Mouse (Mus musculus) embryo, embryonic 10 days (tissue): ENCODE measurements at regions not wholly inside any gene's neighbourhood (a gene's known extent, or its start where the extent isn't known, plus 50 kb on each side); places are given as distances from the start of the nearest gene placed in this dataset.

Experiments used
- DNase-seq: peaks from one replicate; pipeline ENCODE4 v3.0.0-alpha.2; 2015; ENCODE audit warnings: low spot score

GRCm38 (mm10) chr12:30510861-30511260 is 73.4 kb upstream of the Tmem18 start:
- DNase-seq: no peak

- DNase-seq: no peak
Observed at GRCm38 (mm10) chr12:30483370-30483769, 100.9 kb upstream of the Tmem18 start.

DNA sequence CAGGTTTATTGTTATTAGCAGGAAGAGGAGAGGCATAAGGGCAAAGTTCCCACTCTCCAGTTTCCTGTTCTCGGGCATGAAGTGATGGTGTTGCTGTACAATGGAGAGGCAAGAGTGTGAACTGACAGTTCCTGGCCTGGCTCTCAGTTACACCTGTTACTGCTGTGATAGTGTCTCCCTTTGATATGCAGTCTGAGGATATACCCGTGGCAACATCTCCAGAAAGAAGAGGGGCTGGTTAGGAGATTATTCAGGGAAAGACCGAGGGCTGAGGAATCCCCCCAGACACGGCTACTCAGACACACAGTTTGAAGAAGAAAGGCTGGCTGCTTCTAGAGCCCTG is 100.3 kb upstream of the Sntg2 start:
- DNase-seq: no peak

DNA sequence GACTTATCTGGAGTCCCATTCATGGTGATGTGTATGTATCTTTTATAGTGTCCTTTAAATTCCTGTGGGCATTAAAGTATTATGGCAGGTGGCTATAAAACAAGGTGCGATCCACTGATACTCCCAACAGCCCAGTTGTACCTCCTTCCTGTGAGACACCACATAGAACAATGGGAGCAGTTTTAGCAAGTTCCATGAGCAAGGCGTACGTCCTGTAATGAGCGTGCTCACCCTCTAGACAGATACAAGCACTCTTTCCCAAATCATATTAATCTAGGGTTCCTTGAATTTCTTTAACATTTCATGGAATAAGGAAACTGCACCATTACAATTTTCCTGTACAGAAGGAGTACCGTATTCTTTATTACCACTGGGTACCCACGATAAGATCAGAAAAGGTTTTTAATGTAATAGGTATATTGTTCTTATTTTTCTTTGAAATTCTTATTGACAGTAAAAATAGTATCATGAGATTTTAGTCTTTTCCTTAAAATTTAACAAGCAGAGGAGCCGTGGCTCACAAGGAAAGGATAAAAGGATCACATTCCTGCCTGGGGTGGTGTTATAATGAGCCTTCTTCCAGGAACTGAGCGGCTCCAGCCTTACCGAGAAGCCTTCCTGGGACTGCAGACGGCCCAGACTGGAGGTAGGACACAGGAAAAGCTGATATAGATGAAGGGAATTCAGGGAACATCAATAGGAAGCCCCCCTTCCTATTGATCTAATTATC is 99.7 kb upstream of the Sntg2 start:
- DNase-seq: no peak

DNA sequence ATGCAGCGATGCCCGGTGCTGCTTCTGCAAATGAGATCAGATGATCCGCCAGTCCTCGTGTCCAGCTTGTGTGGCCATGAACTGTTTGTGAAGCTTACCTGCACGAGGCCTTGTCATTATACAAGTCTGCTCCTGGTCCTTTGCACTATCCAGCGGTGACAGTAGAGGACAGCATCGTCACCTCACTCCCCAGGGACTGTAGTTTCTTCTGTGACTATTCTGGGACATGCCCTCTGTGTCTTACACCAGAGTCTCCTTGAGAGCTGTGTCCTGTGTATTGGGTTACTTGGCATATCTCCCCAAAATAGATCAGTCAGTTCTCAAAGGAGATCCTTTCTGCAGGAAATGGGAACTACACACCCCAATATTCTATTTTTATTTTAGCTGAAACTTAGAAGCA is 94.0 kb upstream of the Sntg2 start:
- DNase-seq: no peak

- peak; percentile 24 for DNase-seq
Observed at GRCm38 (mm10) chr12:30450614-30451013, 77.4 kb upstream of the Sntg2 start.

- DNase-seq: no peak
Observed at GRCm38 (mm10) chr12:30434892-30435291, 61.7 kb upstream of the Sntg2 start.

GRCm38 (mm10) chr12:30432861-30433260 is 59.7 kb upstream of the Sntg2 start:
- DNase-seq: no peak

- DNase-seq: peak; percentile 31
Observed at GRCm38 (mm10) chr12:30430641-30431040, 57.5 kb upstream of the Sntg2 start.

- DNase-seq: no peak
Observed at GRCm38 (mm10) chr12:30425301-30425700, 52.1 kb upstream of the Sntg2 start.
